Mouse (Mus musculus): Measurements from ENCODE around the gene Tesmin.

Gene Tesmin

DNA sequence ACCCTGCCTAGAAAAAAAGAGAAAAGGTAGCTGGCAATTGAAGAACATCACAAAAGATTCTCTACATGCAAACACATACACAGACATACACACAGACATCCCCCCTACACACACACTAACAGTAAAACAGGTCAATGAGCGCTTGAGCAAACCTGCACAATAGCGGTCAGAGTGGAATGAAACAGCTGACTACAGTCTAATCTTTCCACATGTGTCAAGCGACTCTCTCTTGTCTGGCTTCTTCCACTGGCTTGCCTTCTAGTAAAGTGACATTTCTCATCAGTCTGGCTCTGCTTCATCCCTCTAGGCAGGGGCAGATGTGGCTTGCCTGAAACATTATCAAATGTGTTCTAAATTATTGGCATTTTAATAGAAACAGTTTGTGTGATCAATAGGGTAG is 5.6 kb downstream of the Tesmin start:
- DNase-seq (ENCODE audit: low spot score) = no peak

DNA sequence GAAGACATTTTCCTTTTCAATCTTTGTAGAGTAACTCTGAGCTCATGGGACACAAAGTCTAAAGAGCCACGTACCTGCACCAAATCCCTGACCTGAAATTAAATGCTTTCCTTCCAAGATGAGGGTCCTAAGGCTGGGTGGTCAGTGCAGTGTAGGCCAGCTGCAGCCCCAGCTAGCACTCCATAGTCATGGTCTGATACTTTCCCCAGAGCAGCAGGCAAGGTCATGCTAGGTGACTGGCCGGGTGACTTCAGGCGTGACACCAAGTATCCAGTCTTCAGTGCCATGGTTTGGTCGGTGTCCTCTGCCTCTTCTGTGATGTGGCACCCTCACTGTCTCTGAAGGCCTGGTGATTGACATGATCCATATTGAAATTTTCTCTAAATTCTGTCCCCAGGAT is 11.4 kb downstream of the Tesmin start:
- no peak for DNase-seq (ENCODE audit: low spot score)

DNA sequence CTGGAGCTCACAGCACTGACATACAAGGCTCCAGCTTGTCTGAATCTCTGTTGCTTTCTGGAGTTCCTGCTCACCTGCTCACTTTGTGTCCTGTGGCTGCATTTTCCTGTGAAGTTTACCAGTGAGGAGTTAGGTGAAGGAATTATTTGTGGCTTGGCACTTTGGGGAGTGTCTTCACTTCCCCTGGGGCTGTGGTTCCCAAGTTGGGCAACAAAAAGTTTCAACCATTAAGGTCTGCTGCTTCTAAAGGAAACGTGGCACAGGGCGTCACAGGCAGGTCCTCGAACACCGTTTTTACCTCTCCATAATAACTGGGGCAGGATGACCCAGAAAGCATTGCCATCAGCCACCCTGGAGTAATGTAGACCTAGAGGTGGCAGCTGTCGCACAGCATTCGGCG is 12.8 kb downstream of the Tesmin start:
- no peak for DNase-seq (ENCODE audit: low spot score)

DNA sequence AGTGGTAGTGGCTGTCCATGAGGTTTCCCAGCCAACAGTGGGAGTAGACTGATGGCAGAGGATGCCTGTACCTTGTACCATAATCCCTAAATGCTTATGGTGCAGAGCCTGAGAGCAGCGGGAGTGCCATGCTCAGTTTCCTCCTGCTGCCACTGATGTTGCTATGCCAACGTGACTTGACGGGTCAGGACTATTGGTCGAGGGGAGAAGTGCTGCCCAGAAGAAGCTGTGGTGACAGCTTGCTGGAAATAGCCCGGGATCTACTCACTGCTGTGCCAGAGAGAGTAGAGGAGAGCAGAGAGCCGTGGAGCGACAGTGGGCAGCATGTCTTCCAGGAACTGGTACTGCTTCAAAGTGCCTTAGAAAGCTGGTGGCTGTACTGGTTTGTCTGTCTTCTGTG is 13.3 kb downstream of the Tesmin start:
- no peak for DNase-seq (ENCODE audit: low spot score)

DNA sequence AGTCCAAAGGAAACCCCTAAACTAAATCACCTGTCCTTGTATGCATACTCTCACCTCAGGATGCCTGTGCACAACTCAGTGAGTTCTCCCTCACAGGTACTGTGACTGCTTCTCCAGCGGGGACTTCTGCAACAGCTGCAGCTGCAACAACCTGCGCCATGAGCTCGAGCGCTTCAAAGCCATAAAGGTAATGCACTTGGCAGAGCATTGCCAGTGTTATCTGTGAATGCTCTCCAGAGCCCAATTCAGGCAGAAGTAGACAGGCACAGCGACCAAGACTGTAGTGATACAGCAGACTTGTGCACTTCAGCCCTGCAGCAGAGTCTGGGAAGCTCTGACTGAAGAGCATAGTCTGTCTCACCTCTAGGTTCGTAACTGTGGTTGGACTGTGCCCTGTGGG is 13.7 kb downstream of the Tesmin start:
- no peak for DNase-seq (ENCODE audit: low spot score)

- no peak for DNase-seq (ENCODE audit: low spot score)
Measured at GRCm38 (mm10) chr19:3404030-3404429, 15.4 kb downstream of the Tesmin start.

DNA sequence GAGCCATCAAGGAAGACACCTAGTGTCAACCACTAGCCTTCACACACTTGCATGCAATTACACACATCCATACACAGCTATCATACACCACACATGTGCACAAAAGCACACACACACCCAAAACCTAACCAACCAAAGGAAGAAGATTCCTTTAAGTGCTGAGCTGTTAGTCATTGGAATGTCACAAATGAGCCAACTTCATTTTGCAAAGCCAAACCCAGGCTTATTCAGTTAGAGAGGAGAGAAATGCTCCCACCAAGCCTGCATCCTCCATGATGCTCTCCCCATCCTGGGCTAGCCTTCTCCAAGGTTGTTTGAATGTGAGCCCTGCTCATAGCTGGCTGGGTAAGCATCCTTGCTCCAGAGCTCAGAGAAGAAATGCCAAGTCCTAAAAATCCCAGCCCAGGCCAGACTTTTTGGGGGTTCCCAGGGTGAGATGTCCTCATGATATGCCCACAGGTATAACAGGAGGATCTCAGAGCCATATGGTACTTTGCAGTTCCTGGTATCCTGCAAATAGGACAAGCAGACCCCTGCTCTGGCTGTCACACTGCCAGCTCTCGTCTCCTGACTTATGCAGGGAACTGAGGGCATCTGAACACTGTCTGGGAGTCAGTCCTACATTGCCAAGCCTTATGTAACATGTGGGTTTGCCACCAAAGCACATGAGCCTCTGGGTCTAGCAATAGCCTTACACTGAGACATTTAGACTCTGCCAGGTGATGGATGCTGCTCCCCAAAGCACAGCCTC is 17.0 kb downstream of the Tesmin start:
- DNase-seq (ENCODE audit: low spot score) = no peak

DNA sequence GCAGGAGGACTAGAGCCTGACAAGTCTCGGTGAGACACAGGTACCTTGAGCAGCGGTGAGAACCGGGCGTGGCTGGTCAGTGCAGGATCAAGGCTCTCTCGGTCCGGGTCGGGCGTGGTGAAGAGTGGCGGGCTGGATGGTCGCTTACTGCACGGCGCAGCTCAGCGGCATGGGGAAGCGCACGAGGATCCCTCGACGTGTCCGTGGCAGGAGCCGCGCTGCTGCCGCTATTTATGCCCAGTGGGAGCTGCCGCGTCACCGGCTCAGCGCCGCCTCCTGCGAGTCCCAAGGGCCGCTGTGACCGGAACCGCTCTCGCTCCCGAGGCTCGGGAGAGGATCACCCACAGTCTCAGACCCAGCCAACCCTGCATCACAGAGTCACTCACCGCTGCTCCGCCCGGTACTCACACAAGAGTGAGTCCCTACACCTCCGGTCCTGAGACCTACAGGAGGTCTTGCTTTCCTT is 25.6 kb downstream of the Tesmin start, which contains the start of gene Gal:
Gal (minus strand) TSS at position 277 of the 466 bp plus-strand sequence.
- DNase-seq (ENCODE audit: low spot score) = peak; percentile 30

GRCm38 (mm10) chr19:3419251-3419650 is 30.6 kb downstream of the Tesmin start:
- no peak for DNase-seq (ENCODE audit: low spot score)

- no peak for DNase-seq (ENCODE audit: low spot score)
Measured at GRCm38 (mm10) chr19:3422488-3422887, 33.8 kb downstream of the Tesmin start.

DNA sequence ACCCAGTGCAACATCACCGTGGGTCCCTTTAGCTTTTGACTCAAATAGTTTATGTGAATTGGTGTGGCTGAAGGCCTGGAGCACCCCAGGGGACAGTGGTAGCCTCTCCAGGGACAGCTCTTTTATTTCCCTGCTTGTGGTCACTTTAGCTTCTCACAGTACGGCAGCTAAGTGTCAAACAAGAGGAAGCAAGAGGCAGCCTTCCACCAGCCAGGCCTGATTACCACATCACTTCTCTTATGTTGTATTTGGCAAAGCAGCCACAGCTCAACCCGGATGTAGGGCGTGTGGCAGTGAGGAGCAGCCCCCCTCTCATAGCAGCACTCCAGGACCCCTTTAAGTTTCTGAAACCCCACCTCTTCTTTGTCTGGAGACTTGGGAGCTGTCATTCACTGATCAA is 34.3 kb downstream of the Tesmin start:
- DNase-seq (ENCODE audit: low spot score) = no peak

DNA sequence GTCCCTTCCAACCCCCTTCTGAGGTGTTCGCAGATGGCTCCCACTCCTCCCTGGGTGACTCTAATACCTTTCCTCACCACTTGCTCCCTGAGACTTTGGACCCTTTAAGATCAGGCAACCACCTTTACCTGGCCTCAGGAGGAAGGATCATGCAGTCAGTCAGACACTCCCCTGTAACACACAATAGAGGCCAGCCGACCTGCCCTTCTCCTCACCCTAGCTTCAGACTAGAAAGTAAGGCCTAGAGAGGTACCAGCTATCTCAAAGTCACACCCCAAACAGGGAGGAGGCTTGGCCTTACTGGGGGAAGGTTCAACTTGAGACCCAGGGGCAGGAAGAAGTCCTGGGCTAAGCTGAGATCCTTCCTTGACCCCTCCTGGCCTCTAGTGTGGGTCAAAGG is 35.6 kb downstream of the Tesmin start:
- DNase-seq (ENCODE audit: low spot score) = no peak

GRCm38 (mm10) chr19:3428057-3428830 is 39.6 kb downstream of the Tesmin start:
- DNase-seq (ENCODE audit: low spot score) = no peak

DNA sequence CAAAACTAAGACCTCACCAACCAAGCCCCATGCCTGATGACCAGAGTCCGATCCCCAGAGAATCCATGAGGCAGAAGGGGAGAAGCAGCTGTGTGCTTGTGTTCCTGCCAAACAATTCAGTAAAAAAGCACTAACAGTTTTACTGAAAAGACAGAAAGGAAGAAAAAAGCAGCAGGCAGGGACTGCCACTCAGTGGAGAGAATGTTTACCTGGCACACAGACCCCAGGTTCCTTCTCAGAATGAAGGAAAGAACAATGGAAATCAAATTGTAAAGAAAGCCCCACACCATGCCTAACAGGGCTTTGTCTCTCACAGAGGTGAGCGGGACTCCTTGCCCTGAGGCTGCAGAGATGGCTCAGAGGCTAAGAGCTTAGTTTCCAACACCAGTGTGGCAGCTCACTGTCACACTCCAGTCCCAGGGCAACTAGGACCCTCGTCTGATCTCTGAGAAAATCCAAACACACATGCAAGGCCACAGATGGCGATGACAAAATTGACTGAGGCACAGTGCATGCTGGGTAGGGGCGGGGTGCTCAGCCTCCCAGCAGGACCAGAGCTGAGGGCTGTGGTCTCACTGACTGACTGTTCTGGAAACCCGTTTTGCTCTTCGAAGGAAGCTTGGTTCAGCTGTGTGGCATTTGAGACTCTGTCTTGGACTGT is 40.6 kb downstream of the Tesmin start:
- DNase-seq (ENCODE audit: low spot score) = no peak

GRCm38 (mm10) chr19:3431066-3431465 is 42.4 kb downstream of the Tesmin start:
- no peak for DNase-seq (ENCODE audit: low spot score)

- DNase-seq (ENCODE audit: low spot score) = no peak
Measured at GRCm38 (mm10) chr19:3431969-3432368, 43.3 kb downstream of the Tesmin start.

- no peak for DNase-seq (ENCODE audit: low spot score)
Measured at GRCm38 (mm10) chr19:3434124-3434523, 45.5 kb downstream of the Tesmin start.

- no peak for DNase-seq (ENCODE audit: low spot score)
Measured at GRCm38 (mm10) chr19:3434641-3435040, 46.0 kb downstream of the Tesmin start.

DNA sequence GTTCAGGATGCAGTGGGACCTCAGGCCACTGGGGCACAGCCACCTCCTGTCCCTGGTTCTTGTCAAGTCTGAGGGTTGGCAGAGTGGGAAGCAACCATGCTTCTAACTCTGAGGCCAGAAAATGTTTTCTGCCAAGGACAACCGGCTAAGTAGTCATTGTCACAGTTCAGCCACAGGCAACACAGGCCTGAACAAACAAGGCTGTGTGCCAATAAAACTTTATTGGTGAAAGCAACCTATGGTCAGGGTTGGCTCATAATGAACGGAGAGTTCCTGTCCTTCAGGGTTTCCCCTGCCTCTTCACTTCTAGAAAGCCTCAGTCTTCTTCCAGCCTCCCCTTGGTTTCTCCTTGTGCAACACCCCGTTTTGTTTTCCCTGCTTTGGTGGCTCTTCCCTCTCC is 47.2 kb downstream of the Tesmin start:
- DNase-seq (ENCODE audit: low spot score) = no peak

DNA sequence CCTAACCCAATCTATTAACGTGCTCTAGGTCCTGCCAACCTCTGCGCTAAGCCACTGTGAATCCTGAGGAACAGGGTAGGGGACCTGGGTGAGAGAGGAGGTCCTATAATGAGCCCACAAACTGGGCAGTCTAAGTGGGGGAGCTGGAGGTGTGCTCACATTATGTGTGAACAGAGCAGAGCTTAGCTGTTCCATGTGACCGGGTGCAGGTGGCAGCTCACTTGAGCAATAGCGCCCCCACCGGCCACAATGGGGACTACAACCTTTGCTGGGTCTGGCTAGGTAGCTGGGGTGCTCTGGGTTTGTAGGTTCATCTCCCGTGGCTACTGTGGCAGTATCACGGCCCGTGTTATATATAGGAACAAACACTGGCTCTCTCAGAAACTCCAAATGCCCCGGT is 48.2 kb downstream of the Tesmin start:
- DNase-seq (ENCODE audit: low spot score) = peak; percentile 60

- no peak for DNase-seq (ENCODE audit: low spot score)
Measured at GRCm38 (mm10) chr19:3437980-3438379, 49.3 kb downstream of the Tesmin start.

DNA sequence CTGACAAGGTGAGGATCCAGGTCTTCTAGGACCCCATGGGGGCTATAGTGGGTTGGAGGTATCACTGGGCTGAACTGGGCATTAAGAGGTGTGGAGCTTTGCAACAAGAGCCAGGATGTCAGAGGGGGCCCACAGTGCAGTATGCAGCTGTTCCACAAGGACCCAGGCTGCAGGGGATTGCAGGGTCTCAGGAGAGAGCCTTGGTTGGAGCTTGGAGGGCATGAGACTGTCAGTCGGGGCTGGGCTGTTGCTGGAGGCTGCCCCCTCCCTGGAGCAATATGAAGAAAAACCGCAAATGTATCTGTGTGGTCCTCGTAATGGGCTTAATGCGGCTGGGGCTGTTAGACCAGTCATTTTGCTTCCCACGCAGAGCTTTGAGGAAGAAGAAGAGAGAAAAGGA is 52.0 kb downstream of the Tesmin start:
- DNase-seq (ENCODE audit: low spot score) = no peak

GRCm38 (mm10) chr19:3441092-3441491 is 52.4 kb downstream of the Tesmin start:
- no peak for DNase-seq (ENCODE audit: low spot score)

All from testis, postnatal 14 days (tissue).